Mouse (Mus musculus) monocyte, adult 2 months (primary cell): ENCODE results near the gene Vmn2r42.
"Not testable (repeated sequence)": the region's sequence is repeated elsewhere in the genome, so short reads cannot be mapped to it uniquely, and the experiment has no call there.

Source experiments
- DNase-seq, 2 experiments: peaks; one replicate each; pipeline ENCODE4 v3.0.0; 2022; ENCODE audit warnings: low spot score in 2 of 2, low read depth in 1 of 2

Gene Vmn2r42

GRCm38 (mm10) chr7:8200220-8200619, at the start of gene Vmn2r42:
Vmn2r42 (minus strand) TSS chr7:8200320.
- not testable (repeated sequence) for DNase-seq

- not testable (repeated sequence) for DNase-seq
Measured at GRCm38 (mm10) chr7:8161554-8161953, 38.6 kb downstream of the Vmn2r42 start, which contains the start of gene Vmn2r41. Vmn2r41 (minus strand) TSS chr7:8161654.
